Mouse (Mus musculus) cerebellum, adult 2 months (tissue): ENCODE measurements around the gene Gm14085.

Source experiments
- CTCF ChIP-seq: fragments of 200-500 bp; IDR thresholded peaks from 2 replicates; pipeline ENCODE4 v1.5.1; 2011; ENCODE audit warnings: low read depth, mild to moderate bottlenecking, control low read depth, low read length, moderate library complexity, borderline replicate concordance; ENCODE audit not compliant: insufficient read depth
- POLR2A ChIP-seq: fragments of 200-500 bp; IDR thresholded peaks from 2 replicates; pipeline ENCODE4 v1.6.1; 2011; ENCODE audit warnings: low read length, control low read depth, borderline replicate concordance; ENCODE audit not compliant: insufficient read depth

GRCm38 (mm10) chr2:122561221-122561620, 76.5 kb downstream of the Gm14085 start:
- TF ChIP-seq CTCF (no peak), POLR2A (no peak)
